Mouse (Mus musculus) hindbrain, embryonic 14.5 days (tissue): Measurements from ENCODE around the gene Cabp4. TPM values are rescaled to one million over a fixed set of nuclear protein-coding genes. Genes with fewer than 3 reads are reported as not detected.
"Not testable (repeated sequence)": the region's sequence is repeated elsewhere in the genome, so short reads cannot be mapped to it uniquely, and the experiment has no call there.

Experiments
- ATAC-seq: fragments of 200-750 bp; cut with Nextera tagmentation; 2 replicates; pipeline ENCODE4 v1.8.0; 2017; ENCODE audit warnings: moderate number of reproducible peaks, mild to moderate bottlenecking, moderate TSS enrichment, moderate library complexity; ENCODE audit not compliant: low FRiP score
- DNase-seq: peaks from one replicate; pipeline ENCODE4 v3.0.0-alpha.2; 2015; ENCODE audit warnings: low spot score
- H3K27ac ChIP-seq: fragments of 300-500 bp; sonication (generic); 2 replicates; pipeline ENCODE4 v1.5.1; 2014; ENCODE audit warnings: mild to moderate bottlenecking, moderate library complexity
- H3K27me3 ChIP-seq: fragments of 300-500 bp; sonication (generic); 2 replicates; pipeline ENCODE4 v1.6.1; 2014; ENCODE audit warnings: mild to moderate bottlenecking, low read length, mixed read lengths; ENCODE audit not compliant: control insufficient read depth, insufficient read depth
- H3K36me3 ChIP-seq: fragments of 300-500 bp; sonication (generic); replicated peaks from 2 replicates; pipeline ENCODE4 v1.6.1; 2014; ENCODE audit not compliant: control insufficient read depth, insufficient read depth
- H3K4me1 ChIP-seq: fragments of 300-500 bp; sonication (generic); replicated peaks from 2 replicates; pipeline ENCODE4 v1.6.1; 2014; ENCODE audit warnings: antibody characterized with exemption, low read length, mixed read lengths; ENCODE audit not compliant: control insufficient read depth, insufficient read depth
- H3K4me2 ChIP-seq: fragments of 300-500 bp; sonication (generic); replicated peaks from 2 replicates; pipeline ENCODE4 v1.6.1; 2014; ENCODE audit warnings: mild to moderate bottlenecking, moderate library complexity
- H3K4me3 ChIP-seq: fragments of 300-500 bp; sonication (generic); replicated peaks from 2 replicates; pipeline ENCODE4 v1.5.1; 2014; ENCODE audit warnings: mild to moderate bottlenecking, low read length
- H3K9ac ChIP-seq: fragments of 300-500 bp; sonication (generic); 2 replicates; pipeline ENCODE4 v1.6.1; 2014
- H3K9me3 ChIP-seq: fragments of 300-500 bp; sonication (generic); 2 replicates; pipeline ENCODE4 v1.6.1; 2016; ENCODE audit warnings: low read length; ENCODE audit not compliant: control insufficient read depth
- WGBS: fragments of 180-500 bp; shearing (Covaris S2); extraction: QIAGEN DNeasy Blood & Tissue Kit; methylation state at CpG from one replicate; pipeline ENCODE4 v1.1.7; 2014; 5-methylcytosine and 5-hydroxymethylcytosine counted together
- polyA plus RNA-seq: library from polyadenylated mRNA; unstranded; fragments of >200 nt; fragmentation: Nextera tagmentation; extraction: Ambion mirVana; gene quantifications from 2 replicates; pipeline ENCODE4 v1.2.1, GENCODE M21; 2014

Gene Cabp4
- polyA plus RNA-seq, 1 experiment from 2014 or later = 0.11 TPM

- 93% methylated on average over 5 of the region's 5 CpGs for WGBS
- ATAC-seq = no peak
- H3K9me3 ChIP-seq = no peaks in the 10 kb centered on the region
- no peak overlapping the region for H3K4me3 ChIP-seq
- H3K36me3 ChIP-seq = peaks cover 55% of the 10 kb centered on the region
- DNase-seq = no peak
- peaks cover 15% of the 10 kb centered on the region for H3K4me1 ChIP-seq
- H3K27me3 ChIP-seq = no peaks in the 10 kb centered on the region
- no peak overlapping the region for H3K9ac ChIP-seq
- H3K27ac ChIP-seq = no peak overlapping the region
- no peak overlapping the region for H3K4me2 ChIP-seq
Measured at GRCm38 (mm10) chr19:4131075-4131474, 12.8 kb downstream of the Cabp4 start.

DNA sequence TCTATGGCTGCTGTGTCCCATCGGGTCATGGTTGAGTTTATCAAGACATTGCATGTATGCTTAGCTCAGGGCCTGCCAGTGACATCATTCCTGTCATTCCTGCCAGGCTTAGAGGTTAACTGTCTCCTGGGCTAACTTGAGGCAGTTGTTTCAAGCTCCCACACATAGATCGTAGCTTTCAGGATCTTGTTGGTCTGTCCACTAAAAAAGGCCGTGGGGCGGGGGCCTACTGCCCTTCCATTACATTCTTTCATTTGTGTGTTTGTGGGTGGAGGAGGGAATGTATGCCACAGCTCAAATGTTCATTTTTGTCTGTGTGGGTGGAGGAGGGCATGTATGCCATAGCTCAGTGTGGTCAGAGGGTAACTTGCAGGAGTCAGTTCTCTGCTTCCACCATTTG, 13.7 kb downstream of the Cabp4 start:
- Histone ChIP-seq H3K4me2 (no peak overlapping the region), H3K36me3 (peaks cover 55% of the 10 kb centered on the region), H3K27ac (no peak overlapping the region), H3K9me3 (no peaks in the 10 kb centered on the region), H3K27me3 (no peaks in the 10 kb centered on the region), H3K4me1 (peaks cover 15% of the 10 kb centered on the region), H3K9ac (no peak overlapping the region), H3K4me3 (no peak overlapping the region)
- DNase-seq (no peak), ATAC-seq (no peak)
- 90% methylated on average over 4 of the region's 4 CpGs for WGBS

DNA sequence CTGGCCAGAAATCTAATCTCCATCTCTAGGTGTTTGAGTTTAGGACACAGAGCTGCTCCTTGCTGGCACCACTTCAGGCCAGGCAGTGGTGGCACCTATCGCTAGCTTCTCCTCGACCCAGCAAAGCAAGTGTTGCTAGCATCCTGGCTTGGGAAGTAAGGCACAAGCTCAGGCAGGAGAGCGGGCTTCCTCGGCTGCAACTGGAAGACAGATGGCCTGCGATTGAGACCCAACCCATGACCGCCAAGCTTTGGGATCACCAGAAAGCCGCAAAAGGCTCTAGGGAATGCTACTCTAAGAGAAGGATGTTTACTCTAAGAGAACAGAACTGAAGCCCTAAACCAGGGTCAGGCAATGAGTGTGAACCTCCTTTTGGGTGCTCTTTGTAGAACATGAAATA, 14.4 kb downstream of the Cabp4 start:
- Histone ChIP-seq H3K4me1 (peaks cover 15% of the 10 kb centered on the region), H3K9ac (no peak overlapping the region), H3K4me3 (no peak overlapping the region), H3K36me3 (peaks cover 55% of the 10 kb centered on the region), H3K4me2 (no peak overlapping the region), H3K27me3 (no peaks in the 10 kb centered on the region), H3K27ac (no peak overlapping the region), H3K9me3 (no peaks in the 10 kb centered on the region)
- 94% methylated on average over 7 of the region's 7 CpGs for WGBS
- no peak for ATAC-seq
- no peak for DNase-seq

- H3K4me2 ChIP-seq = peak overlapping the region; percentile 71
- H3K36me3 ChIP-seq = peaks cover 38% of the 10 kb centered on the region
- no peak overlapping the region for H3K27ac ChIP-seq
- ATAC-seq (no peak), DNase-seq (no peak)
- H3K27me3 ChIP-seq = no peaks in the 10 kb centered on the region
- H3K9me3 ChIP-seq = no peaks in the 10 kb centered on the region
- WGBS = 69% methylated on average over 7 of the region's 7 CpGs
- H3K4me3 ChIP-seq = peak overlapping the region; percentile 83
- H3K9ac ChIP-seq = peak overlapping the region; percentile 91
- peaks cover 15% of the 10 kb centered on the region for H3K4me1 ChIP-seq
Measured at GRCm38 (mm10) chr19:4126759-4127495, 16.9 kb downstream of the Cabp4 start.

DNA sequence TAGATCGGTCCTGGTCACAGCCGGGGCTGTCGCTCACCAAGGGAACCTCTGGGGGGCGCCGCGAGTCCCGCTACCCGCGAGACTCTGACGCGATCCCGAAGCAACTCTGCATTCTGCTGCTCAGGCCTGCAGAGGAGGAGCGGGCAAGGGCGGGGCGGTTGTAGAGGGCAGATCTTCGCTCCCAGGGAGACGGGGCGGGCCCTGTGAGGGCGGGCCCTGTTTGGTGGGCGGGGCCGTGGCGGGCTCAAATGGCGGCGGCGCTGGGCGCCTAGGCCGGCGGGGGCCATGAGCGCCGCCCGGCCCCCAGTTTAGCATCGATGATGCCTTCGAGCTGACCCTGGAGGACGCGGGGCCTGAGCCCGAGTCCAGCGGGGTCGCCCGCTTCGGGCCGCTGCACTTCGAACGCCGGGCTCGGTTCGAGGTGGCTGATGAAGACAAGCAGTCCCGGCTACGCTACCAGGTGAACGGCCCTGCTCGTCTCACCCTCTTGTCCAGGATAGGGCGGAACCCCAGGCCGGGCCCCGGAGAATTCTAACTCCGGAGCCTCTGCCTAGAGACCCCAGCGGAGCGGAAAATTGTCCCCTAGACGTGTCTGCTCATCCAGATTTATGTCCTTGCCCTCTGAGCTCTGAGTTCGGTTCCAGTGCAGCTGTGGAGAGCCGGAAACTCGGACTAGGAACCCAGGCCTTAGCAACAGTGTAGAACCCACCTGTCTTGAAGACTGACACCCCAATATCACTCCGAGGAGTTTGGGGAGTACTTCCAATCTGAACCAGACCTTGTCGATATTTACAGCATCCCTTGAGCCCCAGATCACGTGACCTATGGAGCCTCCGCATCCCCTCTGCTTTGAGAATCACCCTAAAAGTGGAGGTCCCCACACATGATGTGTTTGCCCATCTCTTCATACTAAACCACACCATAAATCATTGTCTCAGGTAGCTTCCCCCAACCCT, 17.8 kb downstream of the Cabp4 start, which contains the start of gene Aip:
Gene Aip, minus strand, starts transcription at position 118 of the 956 bp plus-strand sequence.
- peak; percentile 96 for DNase-seq
- H3K4me3 ChIP-seq = peak within 1 kb of the TSS; percentile 83

DNA sequence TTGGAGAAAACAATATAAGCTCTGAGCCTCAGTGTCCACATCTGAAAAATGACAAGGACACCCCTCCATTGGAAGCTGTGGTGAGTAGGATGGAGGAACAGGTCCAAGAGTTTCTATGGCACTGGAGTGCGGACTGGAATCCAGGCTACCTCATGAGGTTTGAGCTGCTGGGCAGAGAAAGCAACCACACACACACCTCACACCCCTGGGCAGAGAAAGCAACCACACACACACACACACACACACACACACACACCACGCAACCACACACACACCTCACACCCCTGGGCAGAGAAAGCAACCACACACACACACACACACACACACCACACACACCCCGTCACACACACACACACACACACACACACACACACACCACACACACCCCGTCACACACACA, 18.6 kb downstream of the Cabp4 start:
- H3K36me3 ChIP-seq = peaks cover 26% of the 10 kb centered on the region
- H3K9me3 ChIP-seq, DNase-seq, H3K27me3 ChIP-seq: not testable (repeated sequence)
- H3K9ac ChIP-seq = peak overlapping the region; percentile 91
- H3K4me2 ChIP-seq = peak overlapping the region; percentile 71
- peak; percentile 42 for ATAC-seq
- H3K4me3 ChIP-seq = peak overlapping the region; percentile 83
- H3K4me1 ChIP-seq = peaks cover 22% of the 10 kb centered on the region
- peak overlapping the region; percentile 63 for H3K27ac ChIP-seq
- WGBS = 10% methylated on average over 4 of the region's 4 CpGs

More for the DNA sequence above, 17.8 kb downstream of the Cabp4 start, which contains the start of gene Aip:
- peak; percentile 94 for ATAC-seq
- H3K27ac ChIP-seq = peak within 1 kb of the TSS; percentile 81
- peak within 1 kb of the TSS; percentile 71 for H3K4me2 ChIP-seq
- H3K4me1 ChIP-seq = peaks cover 15% of the 10 kb centered on the region
- H3K36me3 ChIP-seq = peaks cover 29% of the 10 kb centered on the region
- no peaks in the 10 kb centered on the region for H3K27me3 ChIP-seq
- peak within 1 kb of the TSS; percentile 91 for H3K9ac ChIP-seq
- H3K9me3 ChIP-seq = no peaks in the 10 kb centered on the region
- WGBS = under 1% methylated on average over 63 of the region's 64 CpGs

DNA sequence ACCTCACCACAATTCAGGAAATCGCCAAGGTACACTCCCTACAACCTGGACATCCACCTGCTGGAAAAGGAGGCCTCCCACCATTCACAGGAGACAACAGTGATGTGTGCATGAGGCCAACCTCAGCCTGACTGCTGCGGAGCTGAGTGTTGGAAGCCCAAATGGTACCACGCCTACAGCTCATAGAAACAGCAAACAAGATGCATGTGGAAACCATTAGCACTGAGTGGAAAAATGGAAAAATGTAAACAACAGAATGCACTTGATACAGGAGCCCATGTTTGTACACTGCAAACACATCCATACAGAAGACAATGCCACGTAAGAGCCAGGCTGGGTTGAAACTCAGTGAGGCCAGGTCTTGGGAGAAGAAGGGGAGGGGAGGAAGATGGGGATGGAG, 19.4 kb downstream of the Cabp4 start:
- Histone ChIP-seq H3K27ac (no peak overlapping the region), H3K9me3 (no peaks in the 10 kb centered on the region), H3K4me3 (no peak overlapping the region), H3K27me3 (no peaks in the 10 kb centered on the region), H3K4me1 (peaks cover 24% of the 10 kb centered on the region), H3K9ac (no peak overlapping the region), H3K4me2 (no peak overlapping the region), H3K36me3 (peaks cover 19% of the 10 kb centered on the region)
- ATAC-seq = no peak
- WGBS = 81% methylated on average over 4 of the region's 4 CpGs
- no peak for DNase-seq

GRCm38 (mm10) chr19:4122411-4123370, 21.1 kb downstream of the Cabp4 start:
- 89% methylated on average over 7 of the region's 7 CpGs for WGBS
- ATAC-seq (no peak), DNase-seq (no peak)
- Histone ChIP-seq H3K4me1 (peaks cover 23% of the 10 kb centered on the region), H3K9me3 (no peaks in the 10 kb centered on the region), H3K4me3 (no peak overlapping the region), H3K36me3 (peaks cover 6% of the 10 kb centered on the region; the same call in 1 of the 2 replicates), H3K4me2 (no peak overlapping the region), H3K27me3 (no peaks in the 10 kb centered on the region), H3K27ac (no peak overlapping the region), H3K9ac (no peak overlapping the region)
